Mouse (Mus musculus) hindbrain, embryonic 11.5 days (tissue): ENCODE measurements around the gene Hjurp. TPM values are rescaled to one million over a fixed set of nuclear protein-coding genes. Genes with fewer than 3 reads are reported as not detected.

Experiments used
- ATAC-seq: fragments of 200-750 bp; cut with Nextera tagmentation; 2 replicates; pipeline ENCODE4 v1.8.0; 2017; ENCODE audit warnings: mild to moderate bottlenecking, moderate TSS enrichment, moderate library complexity; ENCODE audit not compliant: low FRiP score
- DNase-seq: peaks from one replicate; pipeline ENCODE4 v3.0.0-alpha.2; 2015; ENCODE audit warnings: low spot score
- H3K27ac ChIP-seq: fragments of 300-500 bp; sonication (generic); 2 replicates; pipeline ENCODE4 v1.5.1; 2014; ENCODE audit warnings: mild to moderate bottlenecking, low read depth, low read length
- H3K27me3 ChIP-seq: fragments of 300-500 bp; sonication (generic); 2 replicates; pipeline ENCODE4 v1.6.1; 2014; ENCODE audit warnings: mild to moderate bottlenecking, low read length, moderate library complexity, mixed read lengths; ENCODE audit not compliant: control insufficient read depth, insufficient read depth
- H3K36me3 ChIP-seq: fragments of 300-500 bp; sonication (generic); 2 replicates; pipeline ENCODE4 v1.6.1; 2014; ENCODE audit warnings: mild to moderate bottlenecking, low read length, moderate library complexity, mixed read lengths; ENCODE audit not compliant: control insufficient read depth, insufficient read depth
- H3K4me1 ChIP-seq: fragments of 300-500 bp; sonication (generic); replicated peaks from 2 replicates; pipeline ENCODE4 v1.6.1; 2014; ENCODE audit warnings: low read length, mixed read lengths; ENCODE audit not compliant: control insufficient read depth, insufficient read depth
- H3K4me2 ChIP-seq: fragments of 300-500 bp; sonication (generic); replicated peaks from 2 replicates; pipeline ENCODE4 v1.6.1; 2014; ENCODE audit warnings: mild to moderate bottlenecking, low read depth, low read length
- H3K4me3 ChIP-seq: fragments of 300-500 bp; sonication (generic); 2 replicates; pipeline ENCODE4 v1.5.1; 2014; ENCODE audit warnings: low read depth, low read length
- H3K9ac ChIP-seq: fragments of 300-500 bp; sonication (generic); 2 replicates; pipeline ENCODE4 v1.6.1; 2014; ENCODE audit warnings: low read depth, low read length
- H3K9me3 ChIP-seq: fragments of 300-500 bp; sonication (generic); 2 replicates; pipeline ENCODE4 v1.6.1; 2016; ENCODE audit warnings: low read length; ENCODE audit not compliant: control insufficient read depth
- WGBS: fragments of 180-500 bp; shearing (Covaris S2); extraction: QIAGEN DNeasy Blood & Tissue Kit; methylation state at CpG from one replicate; pipeline ENCODE4 v1.1.7; 2014; 5-methylcytosine and 5-hydroxymethylcytosine counted together
- polyA plus RNA-seq: library from polyadenylated mRNA; unstranded; fragments of >200 nt; fragmentation: Nextera tagmentation; extraction: Ambion mirVana; gene quantifications from 2 replicates; pipeline ENCODE4 v1.2.1, GENCODE M21; 2014

Gene Hjurp
- polyA plus RNA-seq, 1 experiment from 2014 or later = 136 TPM

- Histone ChIP-seq H3K4me2 (no peak overlapping the region), H3K9me3 (peaks cover 77% of the 10 kb centered on the region), H3K4me3 (no peak overlapping the region), H3K36me3 (peaks cover 10% of the 10 kb centered on the region), H3K27ac (no peak overlapping the region), H3K9ac (no peak overlapping the region), H3K4me1 (no peaks in the 10 kb centered on the region), H3K27me3 (no peaks in the 10 kb centered on the region)
- ATAC-seq (no peak), DNase-seq (no peak)
- 82% methylated on average over 13 of the region's 13 CpGs for WGBS
Measured at GRCm38 (mm10) chr1:88255989-88256754, 21.3 kb downstream of the Hjurp start.

DNA sequence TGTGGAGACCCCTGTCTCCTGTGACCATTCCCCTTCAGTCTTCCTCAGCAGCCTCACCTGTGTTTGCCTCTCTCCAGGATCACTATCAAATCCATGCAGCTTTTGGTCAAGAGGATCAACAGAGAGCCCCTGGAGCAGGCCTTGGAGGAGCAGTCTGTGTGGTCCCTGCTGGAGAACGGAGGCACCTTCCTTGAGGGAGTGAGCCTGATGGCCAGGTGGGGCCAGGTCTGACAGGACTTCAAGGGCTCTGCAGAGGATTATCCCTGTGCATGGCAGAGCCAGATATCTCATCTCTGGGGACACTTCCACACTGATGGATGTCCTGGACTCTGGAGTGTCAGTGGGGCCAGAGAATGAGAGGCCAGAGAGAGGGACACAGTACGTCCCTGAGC lies 22.0 kb downstream of the Hjurp start:
- DNase-seq = no peak
- Histone ChIP-seq H3K9ac (no peak overlapping the region), H3K4me3 (no peak overlapping the region), H3K4me1 (no peaks in the 10 kb centered on the region), H3K27ac (no peak overlapping the region), H3K4me2 (no peak overlapping the region), H3K36me3 (peaks cover 8% of the 10 kb centered on the region; the same call in 1 of the 2 replicates), H3K9me3 (peaks cover 77% of the 10 kb centered on the region), H3K27me3 (no peaks in the 10 kb centered on the region)
- WGBS = 57% methylated on average over 2 of the region's 2 CpGs
- ATAC-seq = no peak

GRCm38 (mm10) chr1:88254793-88255465 lies 22.5 kb downstream of the Hjurp start:
- H3K36me3 ChIP-seq = peaks cover 8% of the 10 kb centered on the region; the same call in 1 of the 2 replicates
- H3K9ac ChIP-seq = no peak overlapping the region
- H3K4me2 ChIP-seq = no peak overlapping the region
- H3K9me3 ChIP-seq = peaks cover 81% of the 10 kb centered on the region
- no peaks in the 10 kb centered on the region for H3K27me3 ChIP-seq
- H3K4me3 ChIP-seq = no peak overlapping the region
- WGBS = 87% methylated on average over 12 of the region's 12 CpGs
- ATAC-seq = no peak
- no peak for DNase-seq
- no peak overlapping the region for H3K27ac ChIP-seq
- no peaks in the 10 kb centered on the region for H3K4me1 ChIP-seq

- no peak for ATAC-seq
Measured at GRCm38 (mm10) chr1:88253540-88253939, 23.9 kb downstream of the Hjurp start.

DNA sequence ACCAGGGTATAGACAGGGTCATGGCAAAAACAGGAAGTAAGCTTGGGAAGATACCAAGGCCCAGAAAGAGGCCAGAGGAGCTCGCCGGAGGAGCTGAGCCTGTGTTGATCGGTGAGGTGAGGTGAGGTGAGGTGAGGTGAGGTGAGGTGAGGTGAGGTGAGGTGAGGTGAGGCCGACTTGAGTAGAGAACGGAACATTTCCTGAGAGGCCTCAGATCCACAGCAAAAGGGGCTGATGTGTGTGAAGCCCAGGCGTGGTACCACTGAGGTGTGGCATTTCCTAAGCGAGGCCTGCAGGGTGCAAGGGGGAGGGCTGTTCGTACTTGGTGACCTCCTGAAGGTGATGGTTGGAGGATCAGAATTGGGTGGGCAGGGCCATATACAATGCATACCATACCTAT lies 24.3 kb downstream of the Hjurp start:
- Histone ChIP-seq H3K4me2 (no peak overlapping the region), H3K9ac (no peak overlapping the region), H3K36me3 (peaks cover 6% of the 10 kb centered on the region; the same call in 1 of the 2 replicates), H3K27me3 (no peaks in the 10 kb centered on the region), H3K4me3 (no peak overlapping the region), H3K9me3 (peaks cover 93% of the 10 kb centered on the region), H3K4me1 (no peaks in the 10 kb centered on the region), H3K27ac (no peak overlapping the region)
- DNase-seq = no peak
- ATAC-seq = no peak
- WGBS = 78% methylated on average over 8 of the region's 8 CpGs

More at GRCm38 (mm10) chr1:88253540-88253939, 23.9 kb downstream of the Hjurp start:
- H3K9ac ChIP-seq = no peak overlapping the region
- H3K36me3 ChIP-seq = peaks cover 6% of the 10 kb centered on the region; the same call in 1 of the 2 replicates
- H3K27ac ChIP-seq = no peak overlapping the region
- no peak overlapping the region for H3K4me2 ChIP-seq
- DNase-seq = no peak
- no peaks in the 10 kb centered on the region for H3K27me3 ChIP-seq
- H3K4me3 ChIP-seq = no peak overlapping the region
- peaks cover 89% of the 10 kb centered on the region for H3K9me3 ChIP-seq
- 74% methylated on average over 6 of the region's 6 CpGs for WGBS
- no peaks in the 10 kb centered on the region for H3K4me1 ChIP-seq

DNA sequence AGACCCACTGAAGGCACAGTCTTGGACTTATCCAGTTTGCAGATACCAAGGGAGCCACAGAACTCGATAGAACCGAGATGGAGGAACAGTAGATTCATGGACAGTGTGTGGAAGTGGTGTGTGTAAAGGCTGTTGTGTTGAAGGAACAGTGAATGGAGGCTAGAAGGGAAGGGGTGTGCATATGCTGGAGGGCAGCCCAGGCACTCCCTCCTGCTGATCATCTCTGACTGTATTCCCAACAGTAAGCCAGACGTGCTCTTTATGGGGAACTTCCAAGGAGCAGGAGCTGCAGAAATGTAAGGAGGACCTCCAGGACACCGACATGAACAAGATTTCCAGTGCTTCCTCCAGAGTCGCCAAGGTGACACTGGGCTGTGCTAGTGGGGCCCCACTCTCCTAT lies 27.4 kb downstream of the Hjurp start:
- H3K9me3 ChIP-seq = peaks cover 93% of the 10 kb centered on the region
- H3K4me3 ChIP-seq = no peak overlapping the region
- no peaks in the 10 kb centered on the region for H3K27me3 ChIP-seq
- DNase-seq = no peak
- 80% methylated on average over 5 of the region's 5 CpGs for WGBS
- no peaks in the 10 kb centered on the region for H3K36me3 ChIP-seq
- H3K4me1 ChIP-seq = no peaks in the 10 kb centered on the region
- no peak overlapping the region for H3K9ac ChIP-seq
- ATAC-seq = no peak
- no peak overlapping the region for H3K4me2 ChIP-seq
- H3K27ac ChIP-seq = no peak overlapping the region

DNA sequence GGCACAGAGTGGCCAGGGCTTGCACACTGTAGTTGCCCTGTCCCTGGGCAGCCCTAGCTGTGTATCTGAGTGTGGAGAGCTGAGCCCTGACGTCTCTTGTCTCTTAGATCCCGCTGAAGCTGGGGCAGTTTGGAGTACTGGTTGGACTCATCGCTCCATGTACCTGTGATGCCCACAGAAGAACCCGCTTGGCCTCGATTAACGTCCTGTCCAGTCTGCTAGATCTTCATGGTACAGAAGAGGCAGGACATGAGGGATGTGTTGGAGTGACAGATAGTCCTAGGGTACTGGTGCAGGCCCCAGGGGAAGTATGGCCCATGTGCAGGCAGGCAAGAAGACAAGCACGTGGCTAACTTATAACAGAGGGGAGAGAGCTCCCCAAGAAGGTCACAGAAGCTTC lies 27.8 kb downstream of the Hjurp start:
- Histone ChIP-seq H3K9me3 (peaks cover 93% of the 10 kb centered on the region), H3K4me1 (no peaks in the 10 kb centered on the region), H3K4me3 (no peak overlapping the region), H3K27me3 (no peaks in the 10 kb centered on the region), H3K9ac (no peak overlapping the region), H3K27ac (no peak overlapping the region), H3K4me2 (no peak overlapping the region), H3K36me3 (no peaks in the 10 kb centered on the region)
- DNase-seq = no peak
- no peak for ATAC-seq
- WGBS = 82% methylated on average over 7 of the region's 7 CpGs

GRCm38 (mm10) chr1:88248658-88249057 lies 28.8 kb downstream of the Hjurp start:
- Histone ChIP-seq H3K27ac (no peak overlapping the region), H3K27me3 (no peaks in the 10 kb centered on the region), H3K4me2 (no peak overlapping the region), H3K4me1 (no peaks in the 10 kb centered on the region), H3K4me3 (no peak overlapping the region), H3K36me3 (no peaks in the 10 kb centered on the region), H3K9ac (no peak overlapping the region), H3K9me3 (peaks cover 93% of the 10 kb centered on the region)
- WGBS = 74% methylated on average over 4 of the region's 4 CpGs
- no peak for ATAC-seq
- no peak for DNase-seq

DNA sequence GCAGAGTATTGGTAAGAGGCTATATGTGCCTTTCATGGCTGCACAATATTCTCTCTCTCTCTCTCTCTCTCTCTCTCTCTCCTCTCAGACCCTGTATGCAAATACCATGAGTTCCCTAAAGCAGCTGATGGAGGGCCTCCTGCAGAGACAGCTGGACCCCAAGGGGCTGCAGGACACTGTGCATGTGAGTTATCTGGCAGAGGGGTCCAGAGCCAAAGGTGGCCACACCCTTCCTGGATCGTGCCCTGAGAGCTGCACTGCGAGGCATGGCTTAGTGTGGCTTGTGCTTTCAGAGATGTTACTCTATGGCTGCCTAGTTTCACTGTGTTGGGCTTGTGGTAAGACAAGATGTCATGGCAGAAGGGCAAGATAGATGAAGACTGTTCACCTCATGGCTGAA lies 29.8 kb downstream of the Hjurp start:
- DNase-seq (no peak), ATAC-seq (no peak)
- 58% methylated on average over 2 of the region's 2 CpGs for WGBS
- Histone ChIP-seq H3K27ac (no peak overlapping the region), H3K4me1 (no peaks in the 10 kb centered on the region), H3K9ac (no peak overlapping the region), H3K27me3 (no peaks in the 10 kb centered on the region), H3K36me3 (no peaks in the 10 kb centered on the region), H3K9me3 (peaks cover 92% of the 10 kb centered on the region), H3K4me3 (no peak overlapping the region), H3K4me2 (no peak overlapping the region)
